Mouse (Mus musculus): Measurements from ENCODE around the gene Dpf1. TPM values are rescaled to one million over a fixed set of nuclear protein-coding genes. Genes with fewer than 3 reads are reported as not detected.

Gene Dpf1
- total RNA-seq, 2 experiments from 2014 or later, result 100 to 111 TPM

- DNase-seq (ENCODE audit: extremely low spot score in 1 of 2, low spot score in 1 of 2), result no peak
Measured at GRCm38 (mm10) chr7:29337766-29338165, 34.0 kb downstream of the Dpf1 start.

GRCm38 (mm10) chr7:29338351-29338919, 34.7 kb downstream of the Dpf1 start:
- no peak for DNase-seq (ENCODE audit: extremely low spot score in 1 of 2, low spot score in 1 of 2)

GRCm38 (mm10) chr7:29338984-29339679, 35.4 kb downstream of the Dpf1 start:
- no peak for DNase-seq (ENCODE audit: extremely low spot score in 1 of 2, low spot score in 1 of 2)

- no peak for DNase-seq (ENCODE audit: extremely low spot score in 1 of 2, low spot score in 1 of 2)
Measured at GRCm38 (mm10) chr7:29340247-29340646, 36.5 kb downstream of the Dpf1 start.

- no peak for DNase-seq (ENCODE audit: extremely low spot score in 1 of 2, low spot score in 1 of 2)
Measured at GRCm38 (mm10) chr7:29340838-29341237, 37.1 kb downstream of the Dpf1 start.

GRCm38 (mm10) chr7:29341722-29342121, 38.0 kb downstream of the Dpf1 start:
- no peak for DNase-seq (ENCODE audit: extremely low spot score in 1 of 2, low spot score in 1 of 2)

GRCm38 (mm10) chr7:29342489-29343092, 38.8 kb downstream of the Dpf1 start:
- DNase-seq (ENCODE audit: extremely low spot score in 1 of 2, low spot score in 1 of 2), result no peak

- DNase-seq (ENCODE audit: extremely low spot score in 1 of 2, low spot score in 1 of 2), result no peak
Measured at GRCm38 (mm10) chr7:29343746-29344145, 40.0 kb downstream of the Dpf1 start.

GRCm38 (mm10) chr7:29345534-29345933, 41.8 kb downstream of the Dpf1 start:
- no peak for DNase-seq (ENCODE audit: extremely low spot score in 1 of 2, low spot score in 1 of 2)

- no peak for DNase-seq (ENCODE audit: extremely low spot score in 1 of 2, low spot score in 1 of 2)
Measured at GRCm38 (mm10) chr7:29346212-29346611, 42.5 kb downstream of the Dpf1 start.

- no peak for DNase-seq (ENCODE audit: extremely low spot score in 1 of 2, low spot score in 1 of 2)
Measured at GRCm38 (mm10) chr7:29350489-29350888, 46.7 kb downstream of the Dpf1 start.

- no peak for DNase-seq (ENCODE audit: extremely low spot score in 1 of 2, low spot score in 1 of 2)
Measured at GRCm38 (mm10) chr7:29352246-29352645, 48.5 kb downstream of the Dpf1 start.

GRCm38 (mm10) chr7:29354161-29354560, 50.4 kb downstream of the Dpf1 start:
- DNase-seq (ENCODE audit: extremely low spot score in 1 of 2, low spot score in 1 of 2), result peak in 1 of 2 experiments; percentile 51

GRCm38 (mm10) chr7:29355406-29355805, 51.7 kb downstream of the Dpf1 start:
- no peak for DNase-seq (ENCODE audit: extremely low spot score in 1 of 2, low spot score in 1 of 2)

- no peak for DNase-seq (ENCODE audit: extremely low spot score in 1 of 2, low spot score in 1 of 2)
Measured at GRCm38 (mm10) chr7:29361497-29361896, 57.7 kb downstream of the Dpf1 start.

GRCm38 (mm10) chr7:29364052-29364451, 60.3 kb downstream of the Dpf1 start:
- DNase-seq (ENCODE audit: extremely low spot score in 1 of 2, low spot score in 1 of 2), result peak in 1 of 2 experiments; percentile 56

GRCm38 (mm10) chr7:29367166-29368003, 63.6 kb downstream of the Dpf1 start:
- no peak for DNase-seq (ENCODE audit: extremely low spot score in 1 of 2, low spot score in 1 of 2)
